In the genomic region with DNA sequence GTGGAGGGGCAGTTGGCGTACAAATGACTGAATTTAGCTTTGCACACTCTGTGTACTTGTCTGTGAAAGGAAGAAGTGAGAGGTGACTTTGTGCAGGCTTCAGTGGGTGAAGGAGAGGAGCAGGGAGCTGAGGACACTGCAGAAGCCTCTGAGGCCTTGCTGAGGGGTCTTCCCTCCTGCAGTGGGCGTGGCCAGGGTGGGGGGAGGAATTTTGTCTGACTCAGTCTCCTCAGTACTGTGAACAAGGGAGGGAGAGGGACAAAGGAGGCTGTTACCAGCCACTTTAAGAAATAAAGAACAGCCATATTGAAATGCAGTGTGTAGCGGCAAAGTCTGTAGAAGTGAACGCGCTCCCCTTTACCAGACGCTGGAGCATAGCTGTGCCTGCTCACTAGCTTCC, we compare ENCODE assay signal across 21 mouse cellular contexts.
DNase-seq lines count a peak whose midpoint lies in the region; ATAC-seq and TF ChIP-seq lines count a peak whose summit lies in the region.
"Had no signal": no experiment of that assay in that cellular context is flagged by ENCODE, and none has a peak within 500 bp of the region (broad histone marks: within the 10 kb centered on the region; RNA-seq: fewer than 3 reads in every experiment).

No protein-coding gene starts in this region.

- no peak for DNase-seq in kidney, postnatal 0 days (ENCODE audit: low spot score)
- peak; percentile 55 for DNase-seq in ES-CJ7 (ENCODE audit: low read depth, low spot score)
- DNase-seq in embryonic facial prominence, embryonic 14.5 days (ENCODE audit: low spot score): no peak
- no peak for DNase-seq in layer of hippocampus, adult 18-20 months (ENCODE audit: low spot score in 2 of 2)
- DNase-seq: adrenal gland, adult 8-10 months; adrenal gland, postnatal 36 days; cerebellum, adult 2 months; cerebellum, postnatal 10 days; embryo, embryonic 11 days; gastrocnemius, adult 2 months; gastrocnemius, postnatal 25 days; heart, postnatal 10 days; heart, postnatal 4 days had no signal

- H3K36me3 ChIP-seq in kidney, postnatal 0 days (ENCODE audit: insufficient read depth, low read length): peaks cover 91% of the 10 kb centered on the region
- H3K36me3 ChIP-seq in kidney, embryonic 16.5 days (ENCODE audit: insufficient read depth, low read length): peaks cover 95% of the 10 kb centered on the region
- peaks cover 100% of the 10 kb centered on the region for H3K36me3 ChIP-seq in E14TG2a.4 (ENCODE audit: insufficient read depth, low read length)
- H3K36me3 ChIP-seq in embryonic facial prominence, embryonic 14.5 days (ENCODE audit: control insufficient read depth, insufficient read depth, low read length): peaks cover 100% of the 10 kb centered on the region
- H3K36me3 ChIP-seq in neural tube, embryonic 15.5 days: peaks cover 97% of the 10 kb centered on the region

- no peak overlapping the region for H3K9ac ChIP-seq in kidney, postnatal 0 days (ENCODE audit: low read depth, low read length)
- no peak overlapping the region for H3K9ac ChIP-seq in kidney, embryonic 16.5 days (replicated peaks; ENCODE audit: low read length)
- H3K9ac ChIP-seq in embryonic facial prominence, embryonic 14.5 days (ENCODE audit: low read depth, low read length): no peak overlapping the region
- no peak overlapping the region for H3K9ac ChIP-seq in neural tube, embryonic 15.5 days (replicated peaks)
- H3K9ac ChIP-seq: embryonic facial prominence, embryonic 13.5 days; hindbrain, embryonic 13.5 days had no signal

- H3K4me3 ChIP-seq in kidney, postnatal 0 days (replicated peaks; ENCODE audit: low read depth, low read length): no peak overlapping the region
- H3K4me3 ChIP-seq in kidney, embryonic 16.5 days (ENCODE audit: low read length): no peak overlapping the region
- peak overlapping the region; percentile 14; the same call in 1 of the 2 replicates for H3K4me3 ChIP-seq in E14TG2a.4 (replicated peaks; ENCODE audit: low read length)
- H3K4me3 ChIP-seq in embryonic facial prominence, embryonic 14.5 days (ENCODE audit: low read depth, low read length): no peak overlapping the region
- no peak overlapping the region for H3K4me3 ChIP-seq in neural tube, embryonic 15.5 days (replicated peaks)
- H3K4me3 ChIP-seq: embryonic facial prominence, embryonic 13.5 days; gastrocnemius, adult 2 months; hindbrain, embryonic 13.5 days had no signal

- H3K4me2 ChIP-seq in kidney, postnatal 0 days (ENCODE audit: low read length): no peak overlapping the region
- H3K4me2 ChIP-seq in kidney, embryonic 16.5 days (replicated peaks; ENCODE audit: low read depth, low read length): no peak overlapping the region
- no peak overlapping the region for H3K4me2 ChIP-seq in embryonic facial prominence, embryonic 14.5 days (ENCODE audit: low read depth, low read length)
- no peak overlapping the region for H3K4me2 ChIP-seq in neural tube, embryonic 15.5 days
- H3K4me2 ChIP-seq: embryonic facial prominence, embryonic 13.5 days; hindbrain, embryonic 13.5 days had no signal

- H3K27me3 ChIP-seq in kidney, postnatal 0 days (ENCODE audit: insufficient read depth, low read length): no peaks in the 10 kb centered on the region
- no peaks in the 10 kb centered on the region for H3K27me3 ChIP-seq in kidney, embryonic 16.5 days (ENCODE audit: insufficient read depth, low read length)
- H3K27me3 ChIP-seq in E14TG2a.4 (ENCODE audit: insufficient read depth, low read length): no peaks in the 10 kb centered on the region
- no peaks in the 10 kb centered on the region for H3K27me3 ChIP-seq in embryonic facial prominence, embryonic 14.5 days (replicated peaks; ENCODE audit: control insufficient read depth, insufficient read depth, low read length)
- H3K27me3 ChIP-seq in neural tube, embryonic 15.5 days (replicated peaks): no peaks in the 10 kb centered on the region
- H3K27me3 ChIP-seq: embryonic facial prominence, embryonic 13.5 days; hindbrain, embryonic 13.5 days; Patski had no signal

- H3K4me1 ChIP-seq in kidney, postnatal 0 days (replicated peaks; ENCODE audit: insufficient read depth, low read length): no peaks in the 10 kb centered on the region
- H3K4me1 ChIP-seq in kidney, embryonic 16.5 days (ENCODE audit: insufficient read depth, low read length): no peaks in the 10 kb centered on the region
- H3K4me1 ChIP-seq in E14TG2a.4 (replicated peaks; ENCODE audit: low read depth, low read length): peaks cover 29% of the 10 kb centered on the region
- H3K4me1 ChIP-seq in embryonic facial prominence, embryonic 14.5 days (ENCODE audit: control insufficient read depth, insufficient read depth, low read length): no peaks in the 10 kb centered on the region
- H3K4me1 ChIP-seq in neural tube, embryonic 15.5 days: no peaks in the 10 kb centered on the region
- H3K4me1 ChIP-seq: hindbrain, embryonic 13.5 days had no signal

- peak overlapping the region; percentile 13; the same call in 1 of the 2 replicates for H3K27ac ChIP-seq in kidney, postnatal 0 days
- no peak overlapping the region for H3K27ac ChIP-seq in kidney, embryonic 16.5 days (ENCODE audit: low read length)
- H3K27ac ChIP-seq in embryonic facial prominence, embryonic 14.5 days (replicated peaks; ENCODE audit: low read depth, low read length): no peak overlapping the region
- no peak overlapping the region for H3K27ac ChIP-seq in neural tube, embryonic 15.5 days (replicated peaks)
- H3K27ac ChIP-seq: embryonic facial prominence, embryonic 13.5 days; gastrocnemius, adult 2 months; hindbrain, embryonic 13.5 days; hindbrain, postnatal 0 days had no signal

- TF ChIP-seq CTCF in kidney, postnatal 0 days (IDR thresholded peaks at IDR 0.05; ENCODE audit: low read depth): no peak
- TF ChIP-seq CTCF in E14TG2a.4 (conservative IDR thresholded peaks at IDR 0.05; ENCODE audit: low read length): no peak

- WGBS in kidney, postnatal 0 days: 95% methylated on average over 6 of the region's 6 CpGs
- 95% methylated on average over 6 of the region's 6 CpGs for WGBS in kidney, embryonic 16.5 days
- WGBS in embryonic facial prominence, embryonic 14.5 days: 95% methylated on average over 6 of the region's 6 CpGs
- 94% methylated on average over 6 of the region's 6 CpGs for WGBS in neural tube, embryonic 15.5 days

- ATAC-seq in kidney, postnatal 0 days (replicated peaks; ENCODE audit: low FRiP score, low read depth): no peak
- ATAC-seq in kidney, embryonic 16.5 days (ENCODE audit: low FRiP score, low TSS enrichment): no peak
- peak; percentile 19; the same call in 1 of the 2 replicates for ATAC-seq in embryonic facial prominence, embryonic 14.5 days (ENCODE audit: low read depth)
- ATAC-seq in neural tube, embryonic 15.5 days (ENCODE audit: low FRiP score): no peak
- ATAC-seq: forebrain, embryonic 14.5 days; hindbrain, postnatal 0 days; Patski had no signal

- no peaks in the 10 kb centered on the region for H3K9me3 ChIP-seq in kidney, postnatal 0 days (replicated peaks; ENCODE audit: low read length)
- no peaks in the 10 kb centered on the region for H3K9me3 ChIP-seq in kidney, embryonic 16.5 days (ENCODE audit: low read length)
- no peaks in the 10 kb centered on the region for H3K9me3 ChIP-seq in E14TG2a.4 (ENCODE audit: low read length)
- no peaks in the 10 kb centered on the region for H3K9me3 ChIP-seq in embryonic facial prominence, embryonic 14.5 days (ENCODE audit: control insufficient read depth, low read length)
- H3K9me3 ChIP-seq in neural tube, embryonic 15.5 days (replicated peaks): no peaks in the 10 kb centered on the region
- H3K9me3 ChIP-seq: embryonic facial prominence, embryonic 13.5 days; hindbrain, embryonic 13.5 days had no signal
